Mouse (Mus musculus) erythroblast, embryonic 14.5 days (primary cell): Measurements from ENCODE around the gene Atp9a. TPM values are rescaled to one million over a fixed set of nuclear protein-coding genes. Genes with fewer than 3 reads are reported as not detected.

Experiments
- H3K27me3 ChIP-seq: 2 replicates; pipeline ENCODE4 v1.6.1; 2012; ENCODE audit warnings: inconsistent platforms; ENCODE audit not compliant: control insufficient read depth
- H3K36me3 ChIP-seq: 2 replicates; pipeline ENCODE4 v1.6.1; 2012; ENCODE audit warnings: mild to moderate bottlenecking, inconsistent platforms; ENCODE audit not compliant: control insufficient read depth
- H3K4me1 ChIP-seq: 2 replicates; pipeline ENCODE4 v1.6.1; 2012; ENCODE audit warnings: inconsistent platforms; ENCODE audit not compliant: control insufficient read depth
- H3K4me3 ChIP-seq: replicated peaks from 2 replicates; pipeline ENCODE3; 2012; ENCODE audit warnings: moderate library complexity, mild to moderate bottlenecking, inconsistent platforms
- H3K9me3 ChIP-seq: 2 replicates; pipeline ENCODE4 v1.6.1; 2012; ENCODE audit warnings: low read length, inconsistent platforms, mixed read lengths; ENCODE audit not compliant: control insufficient read depth
- GATA1 ChIP-seq: IDR thresholded peaks from 2 replicates; pipeline ENCODE4 v1.6.1; 2012; ENCODE audit warnings: low read length, inconsistent platforms, mixed read lengths
- TAL1 ChIP-seq: IDR thresholded peaks from 3 replicates; pipeline ENCODE4 v1.6.1; 2012; ENCODE audit warnings: low read length, inconsistent platforms, mixed read lengths
- polyA plus RNA-seq: library from polyadenylated mRNA; stranded (reverse); fragments of >175 nt; gene quantifications from 2 replicates; pipeline ENCODE4 v1.2.3, GENCODE M21; 2012

Gene Atp9a
- polyA plus RNA-seq, 1 experiment = 0.03 TPM

- H3K9me3 ChIP-seq = no peaks in the 10 kb centered on the region
- TF ChIP-seq TAL1 = no peak
- TF ChIP-seq GATA1 = no peak
These were observed 47.7 kb downstream of the Atp9a start for GRCm38 (mm10) chr2:168694379-168695026.

GRCm38 (mm10) chr2:168691774-168692173 is 50.4 kb downstream of the Atp9a start:
- Histone ChIP-seq H3K36me3 (no peaks in the 10 kb centered on the region), H3K4me1 (no peaks in the 10 kb centered on the region), H3K4me3 (no peak overlapping the region), H3K9me3 (no peaks in the 10 kb centered on the region), H3K27me3 (no peaks in the 10 kb centered on the region)
- TF ChIP-seq TAL1 = no peak

More at GRCm38 (mm10) chr2:168694379-168695026, 47.7 kb downstream of the Atp9a start:
- no peaks in the 10 kb centered on the region for H3K36me3 ChIP-seq
- no peaks in the 10 kb centered on the region for H3K27me3 ChIP-seq
- H3K4me1 ChIP-seq = no peaks in the 10 kb centered on the region
- H3K4me3 ChIP-seq = no peak overlapping the region

- Histone ChIP-seq H3K4me3 (no peak overlapping the region), H3K9me3 (no peaks in the 10 kb centered on the region), H3K27me3 (no peaks in the 10 kb centered on the region), H3K4me1 (no peaks in the 10 kb centered on the region), H3K36me3 (no peaks in the 10 kb centered on the region)
- TF ChIP-seq TAL1 = no peak
- TF ChIP-seq GATA1 = no peak
These were observed 54.9 kb downstream of the Atp9a start for GRCm38 (mm10) chr2:168687326-168687725.

- H3K9me3 ChIP-seq = no peaks in the 10 kb centered on the region; the same call in 1 of the 2 replicates
- H3K27me3 ChIP-seq = no peaks in the 10 kb centered on the region
- H3K4me3 ChIP-seq = no peak overlapping the region
- no peaks in the 10 kb centered on the region for H3K36me3 ChIP-seq
- no peak for TF ChIP-seq TAL1
- no peak for TF ChIP-seq GATA1
- H3K4me1 ChIP-seq = no peaks in the 10 kb centered on the region
These were observed 56.3 kb downstream of the Atp9a start for GRCm38 (mm10) chr2:168685909-168686308.

- Histone ChIP-seq H3K4me3 (no peak overlapping the region), H3K27me3 (no peaks in the 10 kb centered on the region)
These were observed 57.5 kb downstream of the Atp9a start for GRCm38 (mm10) chr2:168684695-168685094.

GRCm38 (mm10) chr2:168683520-168684150 is 58.6 kb downstream of the Atp9a start:
- no peak for TF ChIP-seq GATA1
- no peak for TF ChIP-seq TAL1
- peaks cover 10% of the 10 kb centered on the region for H3K9me3 ChIP-seq
- H3K27me3 ChIP-seq = no peaks in the 10 kb centered on the region

More at GRCm38 (mm10) chr2:168684695-168685094, 57.5 kb downstream of the Atp9a start:
- no peaks in the 10 kb centered on the region for H3K36me3 ChIP-seq
- peaks cover 4% of the 10 kb centered on the region for H3K9me3 ChIP-seq
- no peak for TF ChIP-seq TAL1
- no peak for TF ChIP-seq GATA1
- no peaks in the 10 kb centered on the region for H3K4me1 ChIP-seq

GRCm38 (mm10) chr2:168682721-168683120 is 59.5 kb downstream of the Atp9a start:
- H3K36me3 ChIP-seq = no peaks in the 10 kb centered on the region
- no peak for TF ChIP-seq GATA1
- H3K4me1 ChIP-seq = no peaks in the 10 kb centered on the region
- no peaks in the 10 kb centered on the region for H3K27me3 ChIP-seq
- peaks cover 16% of the 10 kb centered on the region for H3K9me3 ChIP-seq
- H3K4me3 ChIP-seq = no peak overlapping the region

More at GRCm38 (mm10) chr2:168683520-168684150, 58.6 kb downstream of the Atp9a start:
- no peaks in the 10 kb centered on the region for H3K4me1 ChIP-seq
- no peak overlapping the region for H3K4me3 ChIP-seq
- H3K36me3 ChIP-seq = no peaks in the 10 kb centered on the region

GRCm38 (mm10) chr2:168681531-168681930 is 60.7 kb downstream of the Atp9a start:
- Histone ChIP-seq H3K4me1 (no peaks in the 10 kb centered on the region), H3K4me3 (no peak overlapping the region), H3K27me3 (no peaks in the 10 kb centered on the region), H3K36me3 (no peaks in the 10 kb centered on the region), H3K9me3 (peaks cover 16% of the 10 kb centered on the region)
- no peak for TF ChIP-seq GATA1
- no peak for TF ChIP-seq TAL1

GRCm38 (mm10) chr2:168679381-168680199 is 62.6 kb downstream of the Atp9a start:
- H3K4me1 ChIP-seq = no peaks in the 10 kb centered on the region
- H3K27me3 ChIP-seq = no peaks in the 10 kb centered on the region
- H3K9me3 ChIP-seq = peaks cover 19% of the 10 kb centered on the region
- H3K36me3 ChIP-seq = no peaks in the 10 kb centered on the region
- TF ChIP-seq GATA1 = no peak
- TF ChIP-seq TAL1 = no peak
- H3K4me3 ChIP-seq = no peak overlapping the region
